Comparison of ENCODE assay signal across 8 mouse cellular contexts in genomic region chr7:126775185-126775977, GRCm38 (mm10). TPM values are rescaled to one million over a fixed set of nuclear protein-coding genes. Genes with fewer than 3 reads are reported as not detected.
DNase-seq lines count a peak whose midpoint lies in the region; ATAC-seq and TF ChIP-seq lines count a peak whose summit lies in the region.
"Had no signal": no experiment of that assay in that cellular context is flagged by ENCODE, and none has a peak within 500 bp of the region (broad histone marks: within the 10 kb centered on the region; RNA-seq: fewer than 3 reads in every experiment).

No protein-coding gene starts in this region.

- peak; percentile 58; the same call in 1 of the 2 replicates for TF ChIP-seq CTCF in kidney, postnatal 0 days (IDR thresholded peaks at IDR 0.05; ENCODE audit: low read depth)
- peak; percentile 12; the same call in 1 of the 2 replicates for TF ChIP-seq CTCF in bone marrow macrophage, adult 2 months (IDR thresholded peaks at IDR 0.05; ENCODE audit: low read depth, low read length)
- TF ChIP-seq CTCF in midbrain, postnatal 0 days (IDR thresholded peaks at IDR 0.05): peak; percentile 49

- peaks cover 17% of the 10 kb centered on the region for H3K4me1 ChIP-seq in kidney, postnatal 0 days (replicated peaks; ENCODE audit: insufficient read depth, low read length)
- H3K4me1 ChIP-seq in bone marrow macrophage, adult 2 months (ENCODE audit: control insufficient read depth, insufficient read depth, low read length): peaks cover 57% of the 10 kb centered on the region
- peaks cover 45% of the 10 kb centered on the region for H3K4me1 ChIP-seq in hindbrain, embryonic 13.5 days (replicated peaks)
- peaks cover 7% of the 10 kb centered on the region for H3K4me1 ChIP-seq in midbrain, postnatal 0 days (ENCODE audit: insufficient read depth, low read length)

- peak overlapping the region; percentile 91 for H3K27ac ChIP-seq in kidney, postnatal 0 days
- no peak overlapping the region for H3K27ac ChIP-seq in bone marrow macrophage, adult 2 months (ENCODE audit: insufficient read depth, low read depth, low read length)
- no peak overlapping the region for H3K27ac ChIP-seq in hindbrain, embryonic 13.5 days
- no peak overlapping the region for H3K27ac ChIP-seq in midbrain, postnatal 0 days (ENCODE audit: low read depth, low read length)

- no peak overlapping the region for H3K9ac ChIP-seq in kidney, postnatal 0 days (ENCODE audit: low read depth, low read length)
- peak overlapping the region; percentile 98; the same call in 1 of the 2 replicates for H3K9ac ChIP-seq in hindbrain, embryonic 13.5 days
- 0 out of 2 replicates have a peak overlapping the region, but pooled peaks have one; percentile 10 for H3K9ac ChIP-seq in midbrain, postnatal 0 days (replicated peaks; ENCODE audit: low read length, poor library complexity, severe bottlenecking)

- H3K4me3 ChIP-seq in kidney, postnatal 0 days (replicated peaks; ENCODE audit: low read depth, low read length): no peak overlapping the region
- no peak overlapping the region for H3K4me3 ChIP-seq in bone marrow macrophage, adult 2 months (ENCODE audit: insufficient read depth, low read length)
- no peak overlapping the region for H3K4me3 ChIP-seq in hindbrain, embryonic 13.5 days
- H3K4me3 ChIP-seq in midbrain, postnatal 0 days (ENCODE audit: low read depth, low read length): no peak overlapping the region

- H3K9me3 ChIP-seq in kidney, postnatal 0 days (replicated peaks; ENCODE audit: low read length): no peaks in the 10 kb centered on the region
- H3K9me3 ChIP-seq in hindbrain, embryonic 13.5 days: no peaks in the 10 kb centered on the region
- H3K9me3 ChIP-seq in midbrain, postnatal 0 days (ENCODE audit: low read length): no peaks in the 10 kb centered on the region

- H3K27me3 ChIP-seq in kidney, postnatal 0 days (ENCODE audit: insufficient read depth, low read length): no peaks in the 10 kb centered on the region
- H3K27me3 ChIP-seq in hindbrain, embryonic 13.5 days: no peaks in the 10 kb centered on the region
- H3K27me3 ChIP-seq in midbrain, postnatal 0 days (ENCODE audit: insufficient read depth, low read length): no peaks in the 10 kb centered on the region

- DNase-seq in kidney, postnatal 0 days (ENCODE audit: low spot score): no peak
- no peak for DNase-seq in kidney, adult 11 months
- DNase-seq in midbrain, postnatal 0 days (ENCODE audit: low spot score): no peak
- DNase-seq in embryo, embryonic 9.5 days (ENCODE audit: extremely low spot score): no peak
- DNase-seq in left cerebral cortex, adult 9 months (ENCODE audit: low spot score in 2 of 2): no peak
- DNase-seq: gastrocnemius, postnatal 14 days had no signal

- H3K4me2 ChIP-seq in kidney, postnatal 0 days (ENCODE audit: low read length): no peak overlapping the region
- peak overlapping the region; percentile 91; the same call in 1 of the 2 replicates for H3K4me2 ChIP-seq in hindbrain, embryonic 13.5 days
- H3K4me2 ChIP-seq in midbrain, postnatal 0 days (ENCODE audit: low read depth, low read length, poor library complexity, severe bottlenecking): no peak overlapping the region

- no peak for TF ChIP-seq POLR2A in bone marrow macrophage, adult 2 months (IDR thresholded peaks at IDR 0.05; ENCODE audit: borderline replicate concordance, low read depth, low read length)

- peaks cover 14% of the 10 kb centered on the region; the same call in 1 of the 2 replicates for H3K36me3 ChIP-seq in kidney, postnatal 0 days (ENCODE audit: insufficient read depth, low read length)
- H3K36me3 ChIP-seq in hindbrain, embryonic 13.5 days: peaks cover 27% of the 10 kb centered on the region
- H3K36me3 ChIP-seq in midbrain, postnatal 0 days (ENCODE audit: insufficient read depth, low read length): peaks cover 7% of the 10 kb centered on the region; the same call in 1 of the 2 replicates

- 76% methylated on average over 10 of the region's 10 CpGs for WGBS in kidney, postnatal 0 days
- WGBS in hindbrain, embryonic 13.5 days: 89% methylated on average over 10 of the region's 10 CpGs
- 85% methylated on average over 10 of the region's 10 CpGs for WGBS in midbrain, postnatal 0 days

- no peak for ATAC-seq in kidney, postnatal 0 days (replicated peaks; ENCODE audit: low FRiP score, low read depth)
- no peak for ATAC-seq in hindbrain, embryonic 13.5 days (ENCODE audit: low FRiP score)
- no peak for ATAC-seq in midbrain, postnatal 0 days (ENCODE audit: low FRiP score)

RNA-seq across cellular contexts. Expression of gene Ypel3, which starts 1.4 kb away (rescaled TPM):
- polyA plus RNA-seq in kidney, postnatal 0 days (2015; fragmentation: Nextera tagmentation; extraction: Ambion mirVana): 158 and 188 TPM in 2 replicates
- 392 and 412 TPM in 2 replicates for polyA plus RNA-seq in bone marrow macrophage, adult 2 months (2012; ENCODE audit: insufficient read depth, insufficient read length, missing spikeins)
- polyA plus RNA-seq in hindbrain, embryonic 13.5 days (2015; fragmentation: Nextera tagmentation; extraction: Ambion mirVana): 173 and 179 TPM in 2 replicates
- 196 and 209 TPM in 2 replicates for total RNA-seq in midbrain, postnatal 0 days (2014; rRNA removed)
- polyA plus RNA-seq in midbrain, postnatal 0 days (2015; fragmentation: Nextera tagmentation; extraction: Ambion mirVana): 219 and 235 TPM in 2 replicates

RNA-seq across cellular contexts. Expression of gene Tbx6, which starts 5.9 kb away (rescaled TPM):
- polyA plus RNA-seq in kidney, postnatal 0 days (2015; fragmentation: Nextera tagmentation; extraction: Ambion mirVana): 0.21 and 0.26 TPM in 2 replicates
- 1.9 and 2.8 TPM in 2 replicates for polyA plus RNA-seq in bone marrow macrophage, adult 2 months (2012; ENCODE audit: insufficient read depth, insufficient read length, missing spikeins)
- 0.32 and 0.84 TPM in 2 replicates for polyA plus RNA-seq in hindbrain, embryonic 13.5 days (2015; fragmentation: Nextera tagmentation; extraction: Ambion mirVana)
- 0.16 and 1.1 TPM in 2 replicates for total RNA-seq in midbrain, postnatal 0 days (2014; rRNA removed)
- 0.21 and 0.38 TPM in 2 replicates for polyA plus RNA-seq in midbrain, postnatal 0 days (2015; fragmentation: Nextera tagmentation; extraction: Ambion mirVana)

RNA-seq across cellular contexts. Expression of gene Gdpd3, which starts 9.2 kb away (rescaled TPM):
- 3.7 and 6.4 TPM in 2 replicates for polyA plus RNA-seq in kidney, postnatal 0 days (2015; fragmentation: Nextera tagmentation; extraction: Ambion mirVana)
- polyA plus RNA-seq in bone marrow macrophage, adult 2 months (2012; ENCODE audit: insufficient read depth, insufficient read length, missing spikeins): 20.8 and 27.0 TPM in 2 replicates
- polyA plus RNA-seq in hindbrain, embryonic 13.5 days (2015; fragmentation: Nextera tagmentation; extraction: Ambion mirVana): 2.0 and 2.3 TPM in 2 replicates
- 0.66 TPM in 1 of 2 replicates, not detected in the other for total RNA-seq in midbrain, postnatal 0 days (2014; rRNA removed)
- polyA plus RNA-seq in midbrain, postnatal 0 days (2015; fragmentation: Nextera tagmentation; extraction: Ambion mirVana): 1.3 TPM in 2 replicates

RNA-seq across cellular contexts. Expression of gene Mapk3, which starts 16.0 kb away (rescaled TPM):
- 63.0 and 66.1 TPM in 2 replicates for polyA plus RNA-seq in kidney, postnatal 0 days (2015; fragmentation: Nextera tagmentation; extraction: Ambion mirVana)
- polyA plus RNA-seq in bone marrow macrophage, adult 2 months (2012; ENCODE audit: insufficient read depth, insufficient read length, missing spikeins): 331 and 390 TPM in 2 replicates
- 94.2 and 95.8 TPM in 2 replicates for polyA plus RNA-seq in hindbrain, embryonic 13.5 days (2015; fragmentation: Nextera tagmentation; extraction: Ambion mirVana)
- 121 and 145 TPM in 2 replicates for total RNA-seq in midbrain, postnatal 0 days (2014; rRNA removed)
- 120 and 125 TPM in 2 replicates for polyA plus RNA-seq in midbrain, postnatal 0 days (2015; fragmentation: Nextera tagmentation; extraction: Ambion mirVana)

RNA-seq across cellular contexts. Expression of gene Ppp4c, which starts 16.9 kb away (rescaled TPM):
- polyA plus RNA-seq in kidney, postnatal 0 days (2015; fragmentation: Nextera tagmentation; extraction: Ambion mirVana): 189 and 192 TPM in 2 replicates
- 153 and 164 TPM in 2 replicates for polyA plus RNA-seq in bone marrow macrophage, adult 2 months (2012; ENCODE audit: insufficient read depth, insufficient read length, missing spikeins)
- polyA plus RNA-seq in hindbrain, embryonic 13.5 days (2015; fragmentation: Nextera tagmentation; extraction: Ambion mirVana): 196 and 214 TPM in 2 replicates
- 107 and 137 TPM in 2 replicates for total RNA-seq in midbrain, postnatal 0 days (2014; rRNA removed)
- 127 and 135 TPM in 2 replicates for polyA plus RNA-seq in midbrain, postnatal 0 days (2015; fragmentation: Nextera tagmentation; extraction: Ambion mirVana)
